Mouse (Mus musculus) lung, embryonic 16.5 days (tissue): Measurements from ENCODE around the gene Car2. TPM values are rescaled to one million over a fixed set of nuclear protein-coding genes. Genes with fewer than 3 reads are reported as not detected.

Experiments used
- ATAC-seq: fragments of 200-750 bp; cut with Nextera tagmentation; 2 replicates; pipeline ENCODE4 v1.8.0; 2017; ENCODE audit warnings: low read depth, mild to moderate bottlenecking, moderate library complexity
- H3K27ac ChIP-seq: fragments of 300-500 bp; sonication (generic); 2 replicates; pipeline ENCODE4 v1.5.1; 2014; ENCODE audit warnings: mild to moderate bottlenecking, control low read depth, low read length
- H3K27me3 ChIP-seq: fragments of 300-500 bp; sonication (generic); 2 replicates; pipeline ENCODE4 v1.6.1; 2014; ENCODE audit warnings: low read depth, low read length, mixed read lengths; ENCODE audit not compliant: control insufficient read depth, insufficient read depth
- H3K36me3 ChIP-seq: fragments of 300-500 bp; sonication (generic); 2 replicates; pipeline ENCODE4 v1.6.1; 2014; ENCODE audit warnings: low read length; ENCODE audit not compliant: control insufficient read depth, insufficient read depth
- H3K4me1 ChIP-seq: fragments of 300-500 bp; sonication (generic); replicated peaks from 2 replicates; pipeline ENCODE4 v1.6.1; 2014; ENCODE audit warnings: low read length, mixed read lengths; ENCODE audit not compliant: control insufficient read depth, insufficient read depth
- H3K4me2 ChIP-seq: fragments of 300-500 bp; sonication (generic); 2 replicates; pipeline ENCODE4 v1.6.1; 2014; ENCODE audit warnings: low read depth, low read length, control low read depth
- H3K4me3 ChIP-seq: fragments of 300-500 bp; sonication (generic); 2 replicates; pipeline ENCODE4 v1.5.1; 2014; ENCODE audit warnings: mild to moderate bottlenecking, low read length, control low read depth
- H3K9ac ChIP-seq: fragments of 300-500 bp; sonication (generic); 2 replicates; pipeline ENCODE4 v1.6.1; 2014; ENCODE audit warnings: low read length, control low read depth
- H3K9me3 ChIP-seq: fragments of 300-500 bp; sonication (generic); 2 replicates; pipeline ENCODE4 v1.6.1; 2016; ENCODE audit warnings: low read length; ENCODE audit not compliant: control insufficient read depth
- WGBS: fragments of 180-500 bp; shearing (Covaris S2); extraction: QIAGEN DNeasy Blood & Tissue Kit; methylation state at CpG from one replicate; pipeline ENCODE4 v1.1.7; 2014; 5-methylcytosine and 5-hydroxymethylcytosine counted together
- polyA plus RNA-seq: library from polyadenylated mRNA; unstranded; fragments of >200 nt; fragmentation: Nextera tagmentation; extraction: Ambion mirVana; gene quantifications from 2 replicates; pipeline ENCODE4 v1.2.1, GENCODE M21; 2015

Gene Car2
- polyA plus RNA-seq, 1 experiment from 2014 or later: 407 TPM

DNA sequence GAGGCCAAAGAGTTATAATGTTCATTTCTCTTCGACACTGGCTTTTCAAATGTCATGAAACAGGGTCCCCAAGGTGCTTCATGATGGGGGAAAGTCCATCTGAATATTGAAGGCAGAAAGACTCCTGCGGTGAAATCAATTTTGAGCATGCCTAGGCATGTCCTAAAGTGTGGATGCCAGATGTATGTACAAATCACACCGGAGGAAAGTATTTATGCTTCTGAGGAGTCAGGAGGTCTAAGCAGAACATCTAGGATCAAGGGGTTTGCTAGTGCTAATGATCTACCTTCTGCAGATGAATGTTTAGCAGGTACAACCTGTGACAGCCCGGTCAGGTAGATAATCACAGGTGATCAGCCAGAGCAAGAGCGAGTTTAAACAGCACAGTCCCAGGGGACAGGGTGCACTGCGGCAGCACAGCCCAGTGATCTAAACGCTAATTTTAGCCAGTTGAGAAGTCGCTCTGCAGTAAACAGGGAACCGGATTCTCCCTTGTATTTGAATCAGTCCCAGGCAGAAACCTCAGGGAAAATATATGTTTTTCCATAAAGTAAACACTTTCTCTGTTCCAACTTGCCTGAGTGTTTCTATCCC is 9.7 kb upstream of the Car2 start:
- Histone ChIP-seq H3K9ac (no peak overlapping the region), H3K27me3 (no peaks in the 10 kb centered on the region), H3K4me3 (no peak overlapping the region), H3K27ac (no peak overlapping the region), H3K9me3 (no peaks in the 10 kb centered on the region), H3K4me2 (no peak overlapping the region), H3K36me3 (no peaks in the 10 kb centered on the region), H3K4me1 (no peaks in the 10 kb centered on the region; the same call in 1 of the 2 replicates)
- 53% methylated on average over 9 of the region's 9 CpGs for WGBS
- ATAC-seq: peak; percentile 46

DNA sequence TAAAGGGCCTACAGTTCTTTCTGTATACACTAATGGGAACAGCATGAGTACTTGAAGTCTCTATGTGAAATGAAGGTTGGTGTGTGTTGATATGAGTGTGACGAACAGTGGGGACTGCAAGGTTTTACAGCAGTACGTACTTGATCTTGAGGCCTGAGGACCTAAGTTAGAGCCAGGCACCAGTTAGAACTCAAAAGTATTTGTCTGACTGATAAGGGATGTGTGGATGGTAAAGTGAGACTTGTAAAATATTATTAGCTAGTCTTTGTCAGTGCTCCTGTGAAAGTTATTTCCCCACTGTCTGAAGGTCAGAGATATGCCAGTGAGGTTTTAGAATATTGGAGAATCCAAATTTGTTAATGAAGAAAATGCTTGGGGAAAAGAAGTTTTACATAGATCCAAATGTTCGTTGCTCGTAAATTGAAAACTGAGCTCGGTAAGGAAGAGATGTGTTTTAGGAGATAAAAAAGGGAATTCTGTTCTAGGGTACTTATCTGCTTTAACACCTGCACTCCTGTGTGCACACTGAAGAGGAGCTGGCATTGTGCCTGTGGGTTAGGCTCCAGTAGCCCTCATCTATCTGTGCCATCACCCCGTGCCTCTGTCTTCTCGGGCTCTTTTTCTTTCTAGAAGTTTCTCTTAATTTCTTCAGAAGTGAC is 8.7 kb upstream of the Car2 start:
- no peak overlapping the region for H3K9ac ChIP-seq
- no peak overlapping the region for H3K27ac ChIP-seq
- no peaks in the 10 kb centered on the region for H3K9me3 ChIP-seq
- no peak overlapping the region for H3K4me3 ChIP-seq
- ATAC-seq: peak; percentile 32; the same call in 1 of the 2 replicates
- H3K4me2 ChIP-seq: no peak overlapping the region
- no peaks in the 10 kb centered on the region for H3K27me3 ChIP-seq
- no peaks in the 10 kb centered on the region for H3K36me3 ChIP-seq
- WGBS: 62% methylated on average over 7 of the region's 7 CpGs
- no peaks in the 10 kb centered on the region; the same call in 1 of the 2 replicates for H3K4me1 ChIP-seq

DNA sequence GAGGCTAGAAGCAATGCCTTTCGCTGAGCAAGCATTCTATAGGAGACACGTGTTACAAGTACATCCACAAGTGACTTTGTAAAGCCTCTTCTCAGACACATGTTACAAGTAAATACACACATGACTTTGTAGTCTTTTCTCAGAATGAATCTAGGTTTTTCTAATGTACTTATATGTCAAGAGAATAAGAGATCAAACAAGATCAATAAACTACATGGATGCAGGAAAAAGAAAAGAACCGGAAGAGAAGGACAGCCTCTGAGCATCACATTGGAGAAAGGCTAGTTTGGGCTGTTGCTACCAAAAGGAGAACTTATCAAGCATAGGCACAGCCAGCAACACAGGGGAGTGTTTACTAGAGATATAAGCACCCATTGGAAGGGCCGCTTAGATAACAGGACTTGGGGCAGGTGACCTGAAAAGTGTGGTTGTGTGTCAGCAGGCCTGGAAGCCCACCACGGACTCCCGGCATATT is 7.3 kb upstream of the Car2 start:
- H3K27ac ChIP-seq: no peak overlapping the region
- no peak overlapping the region for H3K4me2 ChIP-seq
- ATAC-seq: no peak

DNA sequence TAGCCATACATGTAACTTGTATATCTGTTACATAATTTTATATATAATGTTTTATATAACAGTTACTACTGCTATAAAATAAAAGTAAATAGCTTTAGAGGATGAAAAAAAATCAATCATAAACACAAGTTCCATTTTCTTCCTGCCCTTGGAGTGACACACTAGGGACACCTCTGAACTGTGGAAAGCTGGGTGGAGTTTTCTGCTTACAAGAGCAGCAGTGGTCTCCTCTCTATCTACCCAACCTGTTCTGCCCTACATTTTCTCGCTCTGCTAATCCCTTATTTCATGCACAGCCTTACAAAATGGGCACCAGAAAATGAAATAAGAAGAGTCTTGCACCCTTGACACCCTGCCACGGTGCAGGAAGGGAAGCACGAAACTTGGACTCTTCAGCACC is 6.8 kb upstream of the Car2 start:
- no peak overlapping the region for H3K9ac ChIP-seq
- H3K4me2 ChIP-seq: no peak overlapping the region
- no peaks in the 10 kb centered on the region for H3K9me3 ChIP-seq
- no peaks in the 10 kb centered on the region for H3K27me3 ChIP-seq
- H3K27ac ChIP-seq: no peak overlapping the region
- no peak for ATAC-seq
- WGBS: 90% methylated on average over 3 of the region's 3 CpGs
- no peak overlapping the region for H3K4me3 ChIP-seq
- no peaks in the 10 kb centered on the region for H3K36me3 ChIP-seq
- H3K4me1 ChIP-seq: no peaks in the 10 kb centered on the region; the same call in 1 of the 2 replicates

More for the DNA sequence above, 7.3 kb upstream of the Car2 start:
- H3K9ac ChIP-seq: no peak overlapping the region
- no peaks in the 10 kb centered on the region for H3K36me3 ChIP-seq
- H3K4me1 ChIP-seq: no peaks in the 10 kb centered on the region; the same call in 1 of the 2 replicates
- WGBS: 75% methylated on average over 6 of the region's 6 CpGs
- H3K9me3 ChIP-seq: no peaks in the 10 kb centered on the region
- no peak overlapping the region for H3K4me3 ChIP-seq
- H3K27me3 ChIP-seq: no peaks in the 10 kb centered on the region

DNA sequence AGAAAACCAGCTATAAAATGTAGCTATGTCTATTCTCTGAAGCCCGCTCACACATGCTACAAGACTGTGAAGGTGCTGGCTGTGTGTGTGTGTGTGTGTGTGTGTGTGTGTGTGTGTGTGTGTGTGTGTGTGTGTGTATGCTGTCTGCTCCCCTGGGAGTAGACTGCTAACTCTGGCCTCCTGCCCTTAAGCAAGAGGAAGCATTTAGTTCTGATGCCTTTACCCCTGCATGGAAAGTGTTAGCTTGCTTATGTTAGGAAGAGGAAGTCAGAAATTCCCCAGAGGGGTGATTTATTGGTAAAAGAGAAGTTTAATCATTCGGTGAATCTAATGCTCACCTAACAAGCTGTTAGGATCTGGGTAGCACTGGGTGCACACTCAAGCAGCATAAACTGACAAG is 5.8 kb upstream of the Car2 start:
- Histone ChIP-seq H3K36me3 (no peaks in the 10 kb centered on the region), H3K27ac (no peak overlapping the region), H3K4me3 (no peak overlapping the region), H3K9ac (no peak overlapping the region), H3K4me2 (no peak overlapping the region), H3K9me3 (no peaks in the 10 kb centered on the region), H3K27me3 (no peaks in the 10 kb centered on the region), H3K4me1 (no peaks in the 10 kb centered on the region; the same call in 1 of the 2 replicates)
- no peak for ATAC-seq
- WGBS: 54% methylated on average over 2 of the region's 2 CpGs

DNA sequence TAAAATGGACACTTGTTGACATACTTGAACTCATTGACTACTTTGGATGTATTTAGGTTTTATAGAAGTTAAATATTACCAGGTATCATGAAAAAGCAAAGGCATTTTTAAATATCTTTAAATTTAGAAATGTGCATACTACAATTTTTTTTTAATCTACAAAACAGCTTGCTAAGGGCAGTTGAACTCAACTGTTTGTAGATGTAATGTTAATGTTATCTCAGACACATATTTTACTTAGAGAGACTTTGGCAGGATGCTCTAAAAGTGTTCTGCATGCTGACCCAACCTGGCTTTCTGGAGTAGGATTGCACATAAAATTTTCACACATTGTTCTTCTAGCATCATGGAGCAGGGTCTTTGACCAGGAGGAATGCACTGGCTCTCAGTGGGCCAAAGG is 4.1 kb upstream of the Car2 start:
- Histone ChIP-seq H3K4me3 (no peak overlapping the region), H3K27me3 (no peaks in the 10 kb centered on the region), H3K36me3 (no peaks in the 10 kb centered on the region), H3K27ac (no peak overlapping the region), H3K9me3 (no peaks in the 10 kb centered on the region), H3K4me1 (no peaks in the 10 kb centered on the region; the same call in 1 of the 2 replicates), H3K4me2 (no peak overlapping the region), H3K9ac (no peak overlapping the region)
- ATAC-seq: no peak

DNA sequence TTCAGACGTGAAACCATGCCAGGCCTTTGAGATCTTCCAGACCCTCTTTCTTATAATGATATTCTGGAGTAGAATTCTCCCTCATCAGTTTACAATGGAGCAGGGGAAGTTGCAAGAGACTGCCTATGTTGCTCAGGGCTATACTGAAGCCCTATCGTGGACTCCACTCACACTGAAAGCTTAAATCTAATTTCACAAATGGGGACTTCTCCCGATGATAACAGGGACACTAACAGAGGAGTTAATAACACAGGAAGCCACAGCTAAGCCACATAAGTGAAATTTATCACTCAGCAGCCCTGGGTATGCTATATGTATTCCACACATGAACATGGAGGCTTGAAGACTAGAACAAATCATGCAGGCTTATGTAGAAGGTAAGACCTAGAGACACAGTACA is 3.3 kb upstream of the Car2 start:
- no peak overlapping the region for H3K4me2 ChIP-seq
- no peak for ATAC-seq
- H3K36me3 ChIP-seq: no peaks in the 10 kb centered on the region
- H3K27ac ChIP-seq: no peak overlapping the region
- H3K4me1 ChIP-seq: peaks cover 2% of the 10 kb centered on the region; the same call in 1 of the 2 replicates
- no peak overlapping the region for H3K4me3 ChIP-seq
- WGBS: 60% methylated on average over 3 of the region's 3 CpGs
- no peaks in the 10 kb centered on the region for H3K27me3 ChIP-seq
- no peak overlapping the region for H3K9ac ChIP-seq
- H3K9me3 ChIP-seq: no peaks in the 10 kb centered on the region

DNA sequence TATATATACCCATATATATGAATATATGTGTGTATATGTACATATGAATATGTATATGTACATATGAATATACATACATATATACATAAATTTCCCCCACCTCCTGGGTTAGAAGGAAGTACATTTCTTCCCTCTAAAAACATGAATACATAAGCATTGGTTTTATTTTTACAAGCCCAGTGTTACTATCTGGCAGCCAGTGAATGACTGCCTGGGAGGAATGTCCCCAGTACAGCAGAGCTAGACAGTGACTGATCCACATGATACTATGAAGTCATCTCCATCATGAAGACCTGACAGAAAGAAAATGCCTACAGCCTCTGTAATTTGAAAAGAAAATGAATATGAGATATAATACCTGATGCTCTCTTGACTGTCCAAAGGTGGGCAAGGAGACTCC is 1.2 kb upstream of the Car2 start:
- Histone ChIP-seq H3K27ac (no peak overlapping the region), H3K4me3 (no peak overlapping the region), H3K9ac (no peak overlapping the region), H3K4me1 (peaks cover 18% of the 10 kb centered on the region), H3K9me3 (no peaks in the 10 kb centered on the region), H3K36me3 (no peaks in the 10 kb centered on the region; the same call in 1 of the 2 replicates), H3K4me2 (no peak overlapping the region), H3K27me3 (no peaks in the 10 kb centered on the region)
- no peak for ATAC-seq

DNA sequence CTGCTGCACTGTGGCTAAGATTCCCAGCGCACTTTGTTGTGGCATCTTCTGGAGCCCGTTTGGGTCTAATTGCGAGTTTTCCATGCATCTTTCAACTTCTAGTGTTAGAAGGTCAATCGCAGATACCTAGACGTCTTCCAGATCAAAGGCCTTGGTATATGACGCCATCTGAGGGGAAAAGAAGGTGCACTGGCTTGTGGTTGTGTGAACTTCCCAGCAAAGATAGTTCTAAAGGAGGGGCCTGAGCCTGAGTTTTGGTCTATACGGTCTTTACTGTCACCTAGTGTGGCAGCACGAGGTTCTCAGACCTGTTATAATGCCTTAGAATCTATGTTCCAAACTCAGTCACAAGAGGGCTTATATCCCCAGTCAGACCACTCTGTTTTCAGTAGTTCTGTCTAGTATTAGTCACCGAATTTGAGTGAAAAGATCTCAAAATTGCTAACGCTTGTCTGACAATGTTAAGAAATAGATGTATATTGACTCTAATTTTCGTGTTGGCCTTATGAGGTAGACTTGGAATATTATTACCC is 1.1 kb downstream of the Car2 start:
- Histone ChIP-seq H3K4me1 (peaks cover 22% of the 10 kb centered on the region), H3K27me3 (no peaks in the 10 kb centered on the region), H3K4me2 (peak overlapping the region; percentile 71), H3K27ac (peak overlapping the region; percentile 95), H3K9me3 (no peaks in the 10 kb centered on the region), H3K9ac (peak overlapping the region; percentile 97), H3K4me3 (peak overlapping the region; percentile 90), H3K36me3 (no peaks in the 10 kb centered on the region; the same call in 1 of the 2 replicates)
- ATAC-seq: peak; percentile 11; the same call in 1 of the 2 replicates
- 20% methylated on average over 11 of the region's 11 CpGs for WGBS
